12 mouse cellular contexts compared by ENCODE assay signal in genomic region chr4:130910666-130911065, GRCm38 (mm10). TPM values are rescaled to one million over a fixed set of nuclear protein-coding genes. Genes with fewer than 3 reads are reported as not detected.
DNase-seq lines count a peak whose midpoint lies in the region; ATAC-seq lines count a peak whose summit lies in the region.
"Had no signal": no experiment of that assay in that cellular context is flagged by ENCODE, and none has a peak within 500 bp of the region (broad histone marks: within the 10 kb centered on the region; RNA-seq: fewer than 3 reads in every experiment).

No protein-coding gene starts in this region.

- ATAC-seq in CD4-positive, CD25-positive, alpha-beta regulatory T cell, adult 4 months = peak; percentile 59
- ATAC-seq in megakaryocyte-erythroid progenitor cell, adult 5-6 weeks (replicated peaks; ENCODE audit: low FRiP score, low TSS enrichment, poor library complexity, severe bottlenecking) = peak; percentile 51
- ATAC-seq: forebrain, embryonic 16.5 days; lung, postnatal 0 days had no signal

- H3K4me3 ChIP-seq in embryonic facial prominence, embryonic 10.5 days = no peak overlapping the region
- H3K4me3 ChIP-seq: heart, embryonic 13.5 days had no signal

- DNase-seq in A20 (ENCODE audit: low read depth, low spot score) = peak; percentile 62
- peak; percentile 35 for DNase-seq in embryonic facial prominence, embryonic 10.5 days (ENCODE audit: low spot score)
- DNase-seq in layer of hippocampus, adult 9-11 months = no peak
- DNase-seq in cerebellum, adult 8-10 months = no peak
- no peak for DNase-seq in urinary bladder, postnatal 4 days (ENCODE audit: low spot score in 2 of 2)
- DNase-seq: kidney, adult 18-20 months had no signal

- H3K36me3 ChIP-seq in embryonic facial prominence, embryonic 10.5 days (replicated peaks) = no peaks in the 10 kb centered on the region
- H3K36me3 ChIP-seq: heart, embryonic 13.5 days had no signal

- peaks cover 47% of the 10 kb centered on the region for H3K4me1 ChIP-seq in embryonic facial prominence, embryonic 10.5 days

- H3K27me3 ChIP-seq in embryonic facial prominence, embryonic 10.5 days (replicated peaks; ENCODE audit: low read depth, poor library complexity, severe bottlenecking) = no peaks in the 10 kb centered on the region
- H3K27me3 ChIP-seq: heart, embryonic 13.5 days had no signal

- 0 out of 2 replicates have a peak overlapping the region, but pooled peaks have one; percentile 55 for H3K27ac ChIP-seq in embryonic facial prominence, embryonic 10.5 days (replicated peaks)
- H3K27ac ChIP-seq: heart, embryonic 13.5 days had no signal

- no peaks in the 10 kb centered on the region for H3K9me3 ChIP-seq in embryonic facial prominence, embryonic 10.5 days
- H3K9me3 ChIP-seq: heart, embryonic 13.5 days had no signal

- 47% methylated on average over 7 of the region's 7 CpGs for WGBS in embryonic facial prominence, embryonic 10.5 days

RNA-seq across cellular contexts. Expression of gene Laptm5, which starts 2.3 kb away (rescaled TPM):
- 1,000 to 10,000 TPM; 1,726 to 2,325 TPM for polyA plus RNA-seq in CD4-positive, CD25-positive, alpha-beta regulatory T cell, adult 4 months (2017; shearing (Covaris generic))
- 13.0 and 16.4 TPM in 2 replicates for polyA plus RNA-seq in embryonic facial prominence, embryonic 10.5 days (2016; fragmentation: Nextera tagmentation; extraction: Ambion mirVana)
- 111 and 132 TPM in 2 replicates for total RNA-seq in megakaryocyte-erythroid progenitor cell, adult 5-6 weeks (2014; fragmentation: Nextera tagmentation)
- 33.5 and 41.8 TPM in 2 replicates for total RNA-seq in megakaryocyte-erythroid progenitor cell, adult 5-6 weeks (2017)

RNA-seq across cellular contexts. Expression of gene Matn1, which starts 33.5 kb away (rescaled TPM):
- not detected for polyA plus RNA-seq in CD4-positive, CD25-positive, alpha-beta regulatory T cell, adult 4 months (2017; shearing (Covaris generic))
- polyA plus RNA-seq in embryonic facial prominence, embryonic 10.5 days (2016; fragmentation: Nextera tagmentation; extraction: Ambion mirVana) = 0.11 TPM in 1 of 2 replicates, not detected in the other
- total RNA-seq in megakaryocyte-erythroid progenitor cell, adult 5-6 weeks (2014; fragmentation: Nextera tagmentation) = not detected in 2 replicates
- not detected in 2 replicates for total RNA-seq in megakaryocyte-erythroid progenitor cell, adult 5-6 weeks (2017)
- polyA plus RNA-seq: forebrain, embryonic 16.5 days; heart, embryonic 13.5 days; lung, postnatal 0 days; testis, adult 2 months had no signal

Comparison
In these comparisons a context has a peak if more than half of its experiments do, and no peak if none do; other contexts are left out.
1. DNase-seq: peak in A20 (single experiment) and embryonic facial prominence, embryonic 10.5 days (single experiment); none in layer of hippocampus, adult 9-11 months (single experiment), cerebellum, adult 8-10 months (single experiment) and urinary bladder, postnatal 4 days (0 of 2).
2. RNA of gene Laptm5, which starts 2.3 kb away (polyA plus RNA-seq): 1,726 to 2,325 TPM in CD4-positive, CD25-positive, alpha-beta regulatory T cell, adult 4 months; 13.0 to 16.4 TPM in embryonic facial prominence, embryonic 10.5 days; every median in the first group is over 10 times any median in the second.